In genomic region chr2:68994441-68994840, GRCm38 (mm10) we compare ENCODE assay signal across 10 mouse cellular contexts.
A peak's percentile ranks its signal among the peaks of the same experiment; 100 is the strongest.
DNase-seq lines count a peak whose midpoint lies in the region; ATAC-seq and TF ChIP-seq lines count a peak whose summit lies in the region.
"Had no signal": no experiment of that assay in that cellular context is flagged by ENCODE, and none has a peak within 500 bp of the region (broad histone marks: within the 10 kb centered on the region; RNA-seq: fewer than 3 reads in every experiment).

No protein-coding gene starts in this region.

- H3K27me3 ChIP-seq in hindbrain, postnatal 0 days (ENCODE audit: insufficient read depth, low read length), result no peaks in the 10 kb centered on the region
- no peaks in the 10 kb centered on the region for H3K27me3 ChIP-seq in hindbrain, embryonic 13.5 days
- no peaks in the 10 kb centered on the region for H3K27me3 ChIP-seq in stomach, postnatal 0 days (ENCODE audit: control insufficient read depth, insufficient read depth, low read length)
- H3K27me3 ChIP-seq: limb, embryonic 12.5 days; midbrain, embryonic 12.5 days had no signal

- no peak overlapping the region for H3K4me2 ChIP-seq in hindbrain, postnatal 0 days (ENCODE audit: low read depth, low read length)
- H3K4me2 ChIP-seq in hindbrain, embryonic 13.5 days, result no peak overlapping the region
- H3K4me2 ChIP-seq in stomach, postnatal 0 days (replicated peaks; ENCODE audit: low read depth), result no peak overlapping the region
- H3K4me2 ChIP-seq: limb, embryonic 12.5 days; midbrain, embryonic 12.5 days had no signal

- H3K27ac ChIP-seq in hindbrain, postnatal 0 days, result no peak overlapping the region
- H3K27ac ChIP-seq in hindbrain, embryonic 13.5 days, result no peak overlapping the region
- no peak overlapping the region for H3K27ac ChIP-seq in stomach, postnatal 0 days (replicated peaks)
- H3K27ac ChIP-seq: limb, embryonic 12.5 days; midbrain, embryonic 12.5 days had no signal

- DNase-seq in hindbrain, postnatal 0 days (ENCODE audit: low spot score), result peak; percentile 50
- peak; percentile 39 for DNase-seq in right cerebral cortex, postnatal 4 days
- DNase-seq in right cerebral cortex, postnatal 36 days (ENCODE audit: low spot score in 2 of 2), result no peak
- DNase-seq in cerebellum, postnatal 36 days, result peak; percentile 54 to 57
- peak; percentile 43 for DNase-seq in stomach, postnatal 0 days (ENCODE audit: low spot score)
- DNase-seq in frontal cortex, postnatal 36 days (ENCODE audit: low spot score in 2 of 2), result no peak
- DNase-seq: heart, adult 18-20 months had no signal

- no peak overlapping the region for H3K9ac ChIP-seq in hindbrain, postnatal 0 days (replicated peaks; ENCODE audit: low read length)
- H3K9ac ChIP-seq in hindbrain, embryonic 13.5 days, result no peak overlapping the region
- H3K9ac ChIP-seq in stomach, postnatal 0 days (ENCODE audit: low read length), result no peak overlapping the region
- H3K9ac ChIP-seq: limb, embryonic 12.5 days; midbrain, embryonic 12.5 days had no signal

- no peaks in the 10 kb centered on the region for H3K4me1 ChIP-seq in hindbrain, postnatal 0 days (ENCODE audit: insufficient read depth, low read length)
- H3K4me1 ChIP-seq in hindbrain, embryonic 13.5 days (replicated peaks), result peaks cover 5% of the 10 kb centered on the region; the same call in 1 of the 2 replicates
- no peaks in the 10 kb centered on the region for H3K4me1 ChIP-seq in stomach, postnatal 0 days (replicated peaks; ENCODE audit: control insufficient read depth, insufficient read depth)
- H3K4me1 ChIP-seq: limb, embryonic 12.5 days; midbrain, embryonic 12.5 days had no signal

- TF ChIP-seq CTCF in hindbrain, postnatal 0 days (IDR thresholded peaks at IDR 0.05; ENCODE audit: low read depth), result no peak
- no peak for TF ChIP-seq CTCF in stomach, postnatal 0 days (IDR thresholded peaks at IDR 0.05; ENCODE audit: low read depth)

- no peak overlapping the region for H3K4me3 ChIP-seq in hindbrain, postnatal 0 days (ENCODE audit: low read length)
- no peak overlapping the region for H3K4me3 ChIP-seq in hindbrain, embryonic 13.5 days
- H3K4me3 ChIP-seq in stomach, postnatal 0 days (ENCODE audit: low read depth, low read length), result no peak overlapping the region
- H3K4me3 ChIP-seq: limb, embryonic 12.5 days; midbrain, embryonic 12.5 days had no signal

- ATAC-seq in hindbrain, postnatal 0 days, result no peak
- ATAC-seq in hindbrain, embryonic 13.5 days (ENCODE audit: low FRiP score), result no peak
- no peak for ATAC-seq in stomach, postnatal 0 days (ENCODE audit: low FRiP score, low TSS enrichment)

- no peaks in the 10 kb centered on the region for H3K36me3 ChIP-seq in hindbrain, postnatal 0 days (ENCODE audit: insufficient read depth, low read length)
- H3K36me3 ChIP-seq in hindbrain, embryonic 13.5 days, result no peaks in the 10 kb centered on the region
- H3K36me3 ChIP-seq in stomach, postnatal 0 days (ENCODE audit: control insufficient read depth, insufficient read depth, low read length), result no peaks in the 10 kb centered on the region
- H3K36me3 ChIP-seq: limb, embryonic 12.5 days; midbrain, embryonic 12.5 days had no signal

- H3K9me3 ChIP-seq in hindbrain, postnatal 0 days (ENCODE audit: low read length), result no peaks in the 10 kb centered on the region
- no peaks in the 10 kb centered on the region for H3K9me3 ChIP-seq in hindbrain, embryonic 13.5 days
- no peaks in the 10 kb centered on the region for H3K9me3 ChIP-seq in stomach, postnatal 0 days (ENCODE audit: control insufficient read depth, low read length)
- H3K9me3 ChIP-seq: limb, embryonic 12.5 days; midbrain, embryonic 12.5 days had no signal

- no peak for TF ChIP-seq EP300 in stomach, postnatal 0 days (optimal IDR thresholded peaks at IDR 0.05)

Comparison
In these comparisons a context has a peak if more than half of its experiments do, and no peak if none do; other contexts are left out.
1. DNase-seq: peak in hindbrain, postnatal 0 days (single experiment), right cerebral cortex, postnatal 4 days (single experiment), cerebellum, postnatal 36 days (2 of 2) and stomach, postnatal 0 days (single experiment); none in right cerebral cortex, postnatal 36 days (0 of 2) and frontal cortex, postnatal 36 days (0 of 2).